Mouse (Mus musculus): Measurements from ENCODE around the gene Mfsd13b.
"Not testable (repeated sequence)": the region's sequence is repeated elsewhere in the genome, so short reads cannot be mapped to it uniquely, and the experiment has no call there.

Gene Mfsd13b

GRCm38 (mm10) chr7:120982200-120982841 is at the start of gene Mfsd13b, which contains the start of gene Cdr2:
Mfsd13b (plus strand) TSS chr7:120982509.
Cdr2 (minus strand) TSS chr7:120982312.
- peak; percentile 95 for DNase-seq (ENCODE audit: low read depth, low spot score)

DNA sequence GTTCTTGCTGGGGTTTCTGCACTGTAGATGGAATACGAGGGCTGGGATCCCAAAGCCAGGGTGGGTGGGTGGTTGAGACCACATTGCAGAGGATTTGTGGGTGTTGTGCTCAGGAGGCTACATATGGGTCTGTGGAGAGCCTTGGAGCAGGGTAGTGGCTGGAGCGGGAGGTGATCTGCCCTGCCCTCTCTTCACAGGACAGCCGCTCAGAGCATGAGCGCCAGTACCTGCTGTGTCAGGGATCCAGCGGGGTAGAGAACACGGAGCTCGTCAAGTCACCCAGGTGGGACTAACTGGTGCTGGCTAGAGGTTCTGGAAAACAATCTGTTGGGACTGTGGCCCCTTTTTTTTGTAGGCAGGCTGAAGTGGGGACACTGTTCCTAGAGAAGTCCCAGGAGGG is 49.2 kb upstream of the Mfsd13b start:
- DNase-seq (ENCODE audit: low read depth, low spot score) = no peak

DNA sequence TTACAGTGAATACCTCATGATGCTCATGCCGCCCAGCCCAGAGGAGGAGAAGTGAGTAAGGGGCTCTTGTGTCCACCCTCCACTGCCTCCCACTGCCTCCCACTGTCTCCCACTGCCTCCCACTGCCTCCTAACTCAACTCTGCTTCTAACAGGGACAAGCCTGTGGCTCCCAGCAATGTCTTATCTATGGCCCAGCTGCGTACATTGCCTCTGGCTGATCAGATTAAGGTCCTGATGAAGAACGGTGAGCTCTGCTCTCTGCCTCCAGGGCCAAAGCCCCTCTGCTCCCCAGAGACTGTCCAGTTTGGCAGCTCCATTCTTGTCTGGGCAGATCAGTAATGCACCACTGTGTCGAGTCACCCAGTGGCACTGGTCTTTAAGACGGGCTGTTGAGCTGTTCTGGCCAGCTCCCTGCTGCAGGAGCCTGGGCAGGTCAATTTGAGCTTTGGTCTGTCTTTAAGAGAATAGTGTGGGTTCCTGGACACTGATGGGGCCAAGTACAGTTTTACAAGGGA is 48.6 kb upstream of the Mfsd13b start:
- DNase-seq (ENCODE audit: low read depth, low spot score) = no peak

DNA sequence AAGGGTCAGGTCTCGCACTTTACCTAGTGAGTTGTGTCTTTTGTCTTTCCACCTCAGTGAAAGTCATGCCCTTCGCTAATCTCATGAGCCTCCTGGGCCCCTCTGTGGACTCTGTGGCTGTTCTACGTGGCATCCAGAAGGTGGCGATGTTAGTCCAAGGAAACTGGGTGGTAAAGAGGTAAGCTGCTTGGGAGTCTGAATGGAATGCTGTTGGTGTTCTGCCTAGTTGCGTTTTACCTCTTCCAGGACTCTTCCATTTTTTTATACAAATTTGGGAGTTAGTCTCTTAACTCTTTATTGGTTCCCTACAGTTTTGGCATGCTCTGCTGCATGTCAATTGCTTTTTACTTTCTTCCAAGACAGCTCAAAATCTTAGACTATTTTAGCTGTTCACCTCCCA is 47.6 kb upstream of the Mfsd13b start:
- peak; percentile 39 for DNase-seq (ENCODE audit: low read depth, low spot score)

DNA sequence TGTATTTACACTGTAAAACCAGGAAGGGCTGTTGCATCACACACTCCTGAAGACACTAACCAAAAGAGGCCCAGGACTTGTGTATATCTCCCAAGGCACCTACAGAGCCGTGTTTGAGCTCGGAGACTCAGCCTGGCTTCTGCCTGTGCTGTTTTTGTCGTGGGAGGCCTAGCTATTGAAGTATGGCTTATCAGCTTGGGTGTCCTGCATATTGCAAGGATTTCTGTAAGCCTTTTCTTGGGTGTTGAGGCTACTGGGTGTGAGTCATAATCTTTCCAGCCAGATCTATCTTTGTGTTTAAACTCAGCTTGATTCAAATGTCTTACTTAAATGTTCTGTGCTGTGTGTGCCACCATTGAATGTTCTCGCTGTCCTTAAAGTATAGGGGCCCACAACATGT is 45.8 kb upstream of the Mfsd13b start:
- DNase-seq (ENCODE audit: low read depth, low spot score) = no peak

DNA sequence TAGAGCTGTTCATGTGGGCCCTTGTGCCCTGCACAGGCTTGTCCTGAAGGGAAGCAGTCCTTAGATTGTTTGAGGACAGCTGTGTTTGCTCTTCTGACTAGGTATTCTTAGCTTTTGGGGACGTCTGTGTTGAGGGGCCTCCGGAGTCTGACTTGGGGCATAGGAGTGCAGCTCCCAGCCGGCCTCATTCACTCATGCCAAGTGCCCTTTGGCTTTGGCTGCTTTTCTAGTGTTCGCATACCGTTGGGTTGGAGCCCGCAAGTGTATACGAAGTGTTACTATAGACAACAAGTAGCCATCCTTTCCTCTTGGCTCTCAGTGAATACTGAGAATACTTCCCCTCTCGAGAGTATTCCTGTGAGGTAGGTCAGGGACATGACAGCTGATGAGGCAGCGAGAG is 44.1 kb upstream of the Mfsd13b start:
- DNase-seq (ENCODE audit: low read depth, low spot score) = no peak

- no peak for DNase-seq (ENCODE audit: low read depth, low spot score)
These were observed 42.0 kb upstream of the Mfsd13b start for GRCm38 (mm10) chr7:120940343-120940742.

DNA sequence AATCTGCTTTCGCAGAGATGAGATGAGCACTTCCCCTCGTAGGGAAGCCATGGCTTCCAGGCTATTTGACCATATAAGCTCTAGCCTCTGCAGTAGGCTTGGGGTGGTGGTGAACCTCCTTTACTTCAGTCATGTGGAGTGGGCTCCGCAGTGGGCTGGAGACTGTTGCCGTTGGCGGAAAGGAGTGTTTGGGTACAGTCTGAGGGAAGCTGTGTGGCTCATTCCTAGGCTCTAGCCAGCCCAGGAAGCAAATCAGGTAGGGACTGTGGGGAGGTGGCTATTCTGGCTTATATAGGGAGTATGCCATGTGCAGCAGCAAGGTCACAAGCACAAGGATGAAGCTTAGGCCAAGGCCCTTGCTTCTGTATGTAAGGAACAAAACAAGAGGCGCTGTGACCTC is 41.1 kb upstream of the Mfsd13b start:
- no peak for DNase-seq (ENCODE audit: low read depth, low spot score)

GRCm38 (mm10) chr7:120942506-120942905 is 39.8 kb upstream of the Mfsd13b start:
- no peak for DNase-seq (ENCODE audit: low read depth, low spot score)

DNA sequence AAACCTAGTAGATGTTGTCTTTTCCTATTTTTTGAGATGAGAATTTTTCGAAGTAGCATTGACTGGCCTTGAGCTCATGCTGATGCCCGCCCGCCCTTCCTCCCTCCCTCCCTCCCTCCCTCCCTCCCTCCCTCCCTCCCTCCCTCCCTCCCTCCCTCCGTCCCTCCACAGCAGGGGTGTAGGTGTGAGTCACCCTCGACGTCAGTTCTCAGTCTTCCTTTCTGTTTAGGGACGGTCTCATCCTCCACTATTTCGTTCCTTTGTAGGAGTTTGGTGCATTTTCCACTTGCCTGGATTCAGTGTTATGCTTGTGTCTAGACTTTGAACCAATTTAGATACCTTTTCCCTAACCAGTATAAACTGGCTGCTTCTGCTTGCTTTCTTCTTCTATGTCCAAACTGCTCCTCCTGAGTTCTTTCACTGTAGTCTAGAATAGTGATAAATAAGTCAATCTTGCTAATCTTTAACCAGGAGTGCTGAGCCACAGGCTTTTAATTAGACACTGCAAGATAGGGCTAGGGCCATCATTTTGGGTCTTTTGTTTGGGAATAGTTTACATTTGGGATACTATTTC is 38.3 kb upstream of the Mfsd13b start:
- no peak for DNase-seq (ENCODE audit: low read depth, low spot score)

GRCm38 (mm10) chr7:120953591-120953990 is 28.7 kb upstream of the Mfsd13b start:
- DNase-seq (ENCODE audit: low read depth, low spot score) = not testable (repeated sequence)

DNA sequence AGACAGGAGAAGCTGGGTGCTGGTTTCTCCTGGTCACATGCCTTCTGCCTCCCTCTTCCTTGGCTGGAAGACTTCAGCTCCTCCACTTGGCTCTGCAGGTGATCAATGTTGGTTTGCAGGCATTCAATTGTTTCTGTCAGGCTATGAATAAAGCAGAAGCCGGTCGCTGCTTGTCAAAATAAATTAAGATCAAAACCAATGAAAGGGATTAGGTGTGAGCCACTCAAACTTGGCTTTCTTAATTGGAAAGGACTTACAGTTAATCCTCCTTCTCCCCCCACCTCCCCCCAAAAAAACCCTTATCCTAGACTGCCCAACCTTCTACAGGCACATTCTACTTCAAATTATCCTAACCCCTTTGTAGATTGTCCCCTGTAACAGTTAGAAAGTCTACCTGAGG is 22.2 kb upstream of the Mfsd13b start:
- DNase-seq (ENCODE audit: low read depth, low spot score) = no peak

DNA sequence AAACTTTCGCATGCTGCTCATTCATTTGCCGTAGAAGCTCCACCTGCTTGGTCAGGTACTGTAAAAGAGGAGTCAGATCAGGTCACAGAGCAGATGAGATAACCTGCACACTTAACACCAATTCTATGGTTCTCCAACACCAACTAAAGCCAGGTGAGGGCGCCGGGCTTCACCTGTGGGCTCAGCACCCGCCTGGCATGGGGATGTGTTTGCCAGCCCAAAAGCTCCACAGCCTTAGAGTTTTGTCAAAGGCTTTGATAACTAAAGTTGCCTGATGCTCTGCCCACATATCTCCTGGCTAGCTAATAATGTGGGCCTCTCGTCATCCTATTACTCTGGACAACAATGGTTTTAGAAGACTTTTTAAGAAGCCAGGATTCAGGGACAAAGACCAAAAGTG is 21.7 kb upstream of the Mfsd13b start:
- no peak for DNase-seq (ENCODE audit: low read depth, low spot score)

- no peak for DNase-seq (ENCODE audit: low read depth, low spot score)
These were observed 20.4 kb upstream of the Mfsd13b start for GRCm38 (mm10) chr7:120961893-120962292.

GRCm38 (mm10) chr7:120963126-120963525 is 19.2 kb upstream of the Mfsd13b start:
- DNase-seq (ENCODE audit: low read depth, low spot score) = no peak

DNA sequence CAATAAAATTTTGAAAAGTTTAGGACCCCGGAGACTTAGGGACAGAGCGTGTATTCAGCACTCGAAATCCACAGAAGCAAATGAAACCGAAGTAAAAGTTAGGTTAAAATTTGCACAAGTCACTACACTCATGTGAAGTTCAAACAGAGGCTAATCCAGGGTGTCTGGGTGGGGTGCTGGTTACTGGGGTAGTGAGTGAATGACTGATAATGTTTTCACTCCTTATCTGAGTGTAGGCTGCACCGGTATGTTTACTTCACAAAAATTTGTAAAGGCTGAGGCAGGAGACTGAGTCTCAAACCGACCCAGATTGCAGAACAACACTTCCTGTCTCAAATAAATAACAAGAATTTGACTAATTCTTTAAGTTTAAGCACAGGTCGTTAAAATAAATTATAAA is 13.1 kb upstream of the Mfsd13b start:
- no peak for DNase-seq (ENCODE audit: low read depth, low spot score)

DNA sequence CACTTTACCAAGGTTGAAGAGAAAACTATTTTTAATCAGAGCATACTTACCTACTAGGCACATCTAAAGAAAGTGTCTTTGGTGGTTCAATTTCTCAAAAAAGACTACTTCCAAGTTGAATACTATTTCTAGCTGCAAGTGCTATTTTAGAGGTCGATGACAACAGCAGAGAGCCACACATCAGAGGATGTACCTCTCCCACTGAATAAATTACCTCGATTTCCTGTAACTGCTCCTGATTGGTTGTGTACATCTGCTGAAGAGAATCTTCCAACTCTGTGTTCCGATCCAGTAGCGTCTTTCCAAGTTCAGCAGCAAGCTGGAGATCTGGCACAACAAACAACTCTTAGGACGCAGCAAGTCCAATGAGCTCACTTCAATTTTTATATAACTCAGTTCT is 12.2 kb upstream of the Mfsd13b start:
- DNase-seq (ENCODE audit: low read depth, low spot score) = no peak

GRCm38 (mm10) chr7:120972471-120972870 is 9.8 kb upstream of the Mfsd13b start:
- DNase-seq (ENCODE audit: low read depth, low spot score) = not testable (repeated sequence)

DNA sequence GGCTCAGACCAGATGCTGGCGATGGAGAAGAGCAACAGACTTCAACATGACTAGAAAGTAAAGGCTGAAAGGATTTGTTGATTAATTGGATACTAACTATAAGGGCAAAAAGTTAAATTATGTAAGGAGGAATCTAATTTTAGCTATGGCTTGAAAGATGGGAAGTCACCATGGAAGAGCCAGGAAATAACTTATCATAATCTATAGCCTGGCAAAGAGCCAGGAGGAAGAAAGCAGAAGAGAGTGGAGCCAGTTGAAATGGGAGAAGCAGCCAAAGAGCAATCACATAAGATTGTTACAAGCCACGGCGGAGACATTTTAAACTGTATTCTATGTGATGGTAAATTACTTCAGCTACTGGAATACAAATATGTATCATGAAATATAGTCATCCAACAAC is 8.3 kb upstream of the Mfsd13b start:
- no peak for DNase-seq (ENCODE audit: low read depth, low spot score)

DNA sequence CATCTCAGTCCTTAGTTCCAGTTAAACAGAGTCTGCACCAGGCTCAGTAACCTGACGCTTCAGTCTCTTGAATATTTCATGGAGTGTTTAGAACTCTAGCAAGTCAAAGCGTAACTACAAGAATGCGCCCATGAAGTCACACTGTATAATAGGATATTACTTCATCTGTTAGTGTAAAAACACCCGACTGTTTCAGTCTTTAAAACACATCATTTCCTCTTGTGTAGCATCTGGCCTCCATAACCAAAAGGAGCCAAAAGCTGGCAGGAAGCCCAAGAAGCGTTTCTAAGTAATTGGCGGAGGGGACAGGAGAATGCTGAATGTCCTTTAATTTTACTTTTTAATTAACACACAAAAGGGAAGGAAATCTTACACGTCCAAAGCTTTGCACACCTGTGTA is 5.2 kb upstream of the Mfsd13b start:
- DNase-seq (ENCODE audit: low read depth, low spot score) = no peak

- no peak for DNase-seq (ENCODE audit: low read depth, low spot score)
These were observed 2.3 kb upstream of the Mfsd13b start for GRCm38 (mm10) chr7:120980041-120980440.

GRCm38 (mm10) chr7:120980931-120981924 is 1.1 kb upstream of the Mfsd13b start:
- peak; percentile 52 for DNase-seq (ENCODE audit: low read depth, low spot score)

Data from WW6 (cell line).